Mouse (Mus musculus): Measurements from ENCODE around the gene Shc1.
"Not testable (repeated sequence)": the region's sequence is repeated elsewhere in the genome, so short reads cannot be mapped to it uniquely, and the experiment has no call there.

Gene Shc1

GRCm38 (mm10) chr3:89419571-89419970 is 1.3 kb downstream of the Shc1 start:
- DNase-seq, result peak; percentile 46 to 48

GRCm38 (mm10) chr3:89419981-89420380 is 1.7 kb downstream of the Shc1 start:
- DNase-seq, result no peak

- no peak for DNase-seq
Measured at GRCm38 (mm10) chr3:89420421-89420820, 2.2 kb downstream of the Shc1 start.

- peak; percentile 70 to 72 for DNase-seq
Measured at GRCm38 (mm10) chr3:89421002-89421774, 2.9 kb downstream of the Shc1 start.

GRCm38 (mm10) chr3:89421810-89422473 is 3.7 kb downstream of the Shc1 start:
- DNase-seq, result peak; percentile 37 to 45

GRCm38 (mm10) chr3:89422556-89423205 is 4.4 kb downstream of the Shc1 start:
- no peak for DNase-seq

GRCm38 (mm10) chr3:89424416-89425140 is 6.3 kb downstream of the Shc1 start:
- DNase-seq, result no peak

- DNase-seq, result no peak
Measured at GRCm38 (mm10) chr3:89425141-89425525, 6.9 kb downstream of the Shc1 start.

- no peak for DNase-seq
Measured at GRCm38 (mm10) chr3:89425876-89426275, 7.6 kb downstream of the Shc1 start.

GRCm38 (mm10) chr3:89429021-89429420 is 10.8 kb downstream of the Shc1 start:
- DNase-seq, result not testable (repeated sequence)

GRCm38 (mm10) chr3:89430171-89431159 is 12.2 kb downstream of the Shc1 start, which contains the start of gene Pygo2:
Gene Pygo2 (plus strand): TSS chr3:89430214.
- DNase-seq, result peak; percentile 96 to 98

- DNase-seq, result peak in 1 of 2 experiments; percentile 23
Measured at GRCm38 (mm10) chr3:89432606-89433005, 14.4 kb downstream of the Shc1 start.

GRCm38 (mm10) chr3:89434532-89434931 is 16.3 kb downstream of the Shc1 start:
- no peak for DNase-seq

GRCm38 (mm10) chr3:89435041-89435440 is 16.8 kb downstream of the Shc1 start:
- peak in 1 of 2 experiments; percentile 36 for DNase-seq

- DNase-seq, result peak in 1 of 2 experiments; percentile 43
Measured at GRCm38 (mm10) chr3:89436176-89437113, 18.2 kb downstream of the Shc1 start, which contains the start of gene Pbxip1. Gene Pbxip1 (plus strand): TSS chr3:89436706.

- no peak for DNase-seq
Measured at GRCm38 (mm10) chr3:89437269-89437668, 19.0 kb downstream of the Shc1 start.

GRCm38 (mm10) chr3:89440691-89441090 is 22.4 kb downstream of the Shc1 start:
- DNase-seq, result peak; percentile 47 to 54

GRCm38 (mm10) chr3:89448720-89449537 is 30.7 kb downstream of the Shc1 start:
- peak; percentile 59 to 70 for DNase-seq

- peak; percentile 84 to 86 for DNase-seq
Measured at GRCm38 (mm10) chr3:89449541-89449940, 31.3 kb downstream of the Shc1 start.
